8 mouse cellular contexts compared by ENCODE assay signal in genomic region chr8:117470342-117470781, GRCm38 (mm10). TPM values are rescaled to one million over a fixed set of nuclear protein-coding genes. Genes with fewer than 3 reads are reported as not detected.
DNase-seq lines count a peak whose midpoint lies in the region; ATAC-seq and TF ChIP-seq lines count a peak whose summit lies in the region.

No protein-coding gene starts in this region.

- peak overlapping the region; percentile 66 for H3K4me3 ChIP-seq in E14TG2a.4 (replicated peaks; ENCODE audit: low read length)
- H3K4me3 ChIP-seq in forebrain, embryonic 14.5 days (ENCODE audit: low read depth, low read length) = peak overlapping the region; percentile 21
- peak overlapping the region; percentile 20; the same call in 1 of the 2 replicates for H3K4me3 ChIP-seq in liver, embryonic 12.5 days

- peak overlapping the region; percentile 79 for H3K27ac ChIP-seq in forebrain, embryonic 14.5 days (ENCODE audit: low read depth, low read length)
- no peak overlapping the region for H3K27ac ChIP-seq in liver, embryonic 12.5 days

- peaks cover 32% of the 10 kb centered on the region for H3K4me1 ChIP-seq in E14TG2a.4 (replicated peaks; ENCODE audit: low read depth, low read length)
- H3K4me1 ChIP-seq in forebrain, embryonic 14.5 days (ENCODE audit: control insufficient read depth, insufficient read depth, low read length) = peaks cover 4% of the 10 kb centered on the region; the same call in 1 of the 2 replicates
- H3K4me1 ChIP-seq in liver, embryonic 12.5 days = peaks cover 25% of the 10 kb centered on the region

- peak; percentile 26; the same call in 1 of the 2 replicates for ATAC-seq in cerebellum, adult (ENCODE audit: insufficient number of reproducible peaks, low FRiP score, low TSS enrichment)
- peak; percentile 90 for ATAC-seq in forebrain, embryonic 14.5 days
- peak; percentile 42 for ATAC-seq in liver, embryonic 12.5 days

- H3K36me3 ChIP-seq in E14TG2a.4 (ENCODE audit: insufficient read depth, low read length) = no peaks in the 10 kb centered on the region
- no peaks in the 10 kb centered on the region for H3K36me3 ChIP-seq in forebrain, embryonic 14.5 days (ENCODE audit: control insufficient read depth, insufficient read depth, low read length)
- H3K36me3 ChIP-seq in liver, embryonic 12.5 days = no peaks in the 10 kb centered on the region

- peak overlapping the region; percentile 41; the same call in 1 of the 2 replicates for H3K9ac ChIP-seq in forebrain, embryonic 14.5 days (ENCODE audit: low read length)
- H3K9ac ChIP-seq in liver, embryonic 12.5 days = no peak overlapping the region

- intact Hi-C loops in heart, postnatal 25 days (cut with DNase I) = no loop called here

- peak overlapping the region; percentile 50 for H3K4me2 ChIP-seq in forebrain, embryonic 14.5 days (ENCODE audit: low read length)
- H3K4me2 ChIP-seq in liver, embryonic 12.5 days = peak overlapping the region; percentile 55

- no peaks in the 10 kb centered on the region for H3K9me3 ChIP-seq in E14TG2a.4 (ENCODE audit: low read length)
- H3K9me3 ChIP-seq in forebrain, embryonic 14.5 days (replicated peaks; ENCODE audit: control insufficient read depth, low read length) = no peaks in the 10 kb centered on the region
- H3K9me3 ChIP-seq in liver, embryonic 12.5 days (replicated peaks) = no peaks in the 10 kb centered on the region

- WGBS in forebrain, embryonic 14.5 days = 1% methylated on average over 14 of the region's 14 CpGs
- WGBS in liver, embryonic 12.5 days (ENCODE audit: insufficient replicate concordance) = 8% methylated on average over 12 of the region's 14 CpGs

- peak; percentile 93 for DNase-seq in forebrain, embryonic 14.5 days (ENCODE audit: low spot score)
- DNase-seq in heart, postnatal 25 days (ENCODE audit: low spot score) = peak; percentile 33
- DNase-seq in kidney, postnatal 36 days = peak; percentile 87 to 92
- peak; percentile 88 for DNase-seq in neural tube, embryonic 10.5 days (ENCODE audit: extremely low spot score, low spot score)
- DNase-seq in thymus, adult 18-20 months = peak; percentile 36 to 64

- no peak for TF ChIP-seq CTCF in E14TG2a.4 (conservative IDR thresholded peaks at IDR 0.05; ENCODE audit: low read length)

- H3K27me3 ChIP-seq in E14TG2a.4 (ENCODE audit: insufficient read depth, low read length) = peaks cover 24% of the 10 kb centered on the region
- no peaks in the 10 kb centered on the region for H3K27me3 ChIP-seq in forebrain, embryonic 14.5 days (replicated peaks; ENCODE audit: control insufficient read depth, insufficient read depth, low read length)
- peaks cover 10% of the 10 kb centered on the region; the same call in 1 of the 2 replicates for H3K27me3 ChIP-seq in liver, embryonic 12.5 days (replicated peaks)

RNA-seq across cellular contexts. Expression of gene Plcg2, which starts 27.7 kb away (rescaled TPM):
- polyA plus RNA-seq in forebrain, embryonic 14.5 days (2014; fragmentation: Nextera tagmentation; extraction: Ambion mirVana) = 0.45 and 0.58 TPM in 2 replicates
- 1 to 10 TPM; 6.2 to 6.7 TPM for total RNA-seq in heart, postnatal 25 days (2021)
- polyA plus RNA-seq in liver, embryonic 12.5 days (2016; fragmentation: Nextera tagmentation; extraction: Ambion mirVana) = 11.9 and 13.3 TPM in 2 replicates

Comparison
In these comparisons a context has a peak if more than half of its experiments do, and no peak if none do; other contexts are left out.
1. ATAC-seq: peak in every context shown above with its lines; median percentile 90 in forebrain, embryonic 14.5 days; 42 in liver, embryonic 12.5 days; 26 in cerebellum, adult.
2. DNase-seq: peak in every context shown above with its lines; median percentile 93 in forebrain, embryonic 14.5 days; 90 in kidney, postnatal 36 days; 88 in neural tube, embryonic 10.5 days; 50 in thymus, adult 18-20 months; 33 in heart, postnatal 25 days.